In the genomic region with DNA sequence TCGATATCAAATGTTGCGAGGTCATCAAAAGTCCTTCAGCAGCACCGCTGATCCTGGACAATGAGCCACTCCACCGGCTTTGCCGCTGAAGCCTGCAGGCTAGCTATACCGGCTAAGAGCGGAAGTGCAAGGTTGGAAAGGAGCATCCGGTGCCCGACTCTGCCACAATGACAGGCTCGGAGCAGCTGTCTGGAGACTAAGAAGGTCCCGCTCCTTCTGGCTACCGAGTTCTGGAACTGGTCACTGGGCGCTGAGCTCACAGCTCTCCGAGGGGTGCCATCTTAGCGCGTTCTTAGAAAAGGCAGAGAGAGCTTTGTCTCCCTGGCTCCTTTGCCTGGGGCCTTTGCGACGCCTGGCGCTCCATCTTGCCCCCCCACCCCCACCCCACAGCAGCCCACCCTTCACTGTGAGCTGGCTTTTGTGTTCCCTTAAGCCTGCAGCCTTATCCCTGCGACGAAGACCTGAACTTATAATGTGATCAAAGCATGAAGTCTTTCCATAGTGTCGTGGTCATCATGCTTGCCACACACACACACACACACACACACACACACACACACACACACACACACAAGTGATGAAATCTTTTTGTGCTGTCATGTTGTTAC, we compare ENCODE assay signal across 8 mouse cellular contexts. TPM values are rescaled to one million over a fixed set of nuclear protein-coding genes. Genes with fewer than 3 reads are reported as not detected.
DNase-seq lines count a peak whose midpoint lies in the region; ATAC-seq and TF ChIP-seq lines count a peak whose summit lies in the region.

No protein-coding gene starts in this region.

- H3K27me3 ChIP-seq in heart, embryonic 15.5 days = no peaks in the 10 kb centered on the region
- H3K27me3 ChIP-seq in limb, embryonic 14.5 days (ENCODE audit: control insufficient read depth, insufficient read depth, low read length) = no peaks in the 10 kb centered on the region
- no peaks in the 10 kb centered on the region for H3K27me3 ChIP-seq in midbrain, postnatal 0 days (ENCODE audit: insufficient read depth, low read length)

- no peak for TF ChIP-seq POLR2A in limb, embryonic 14.5 days (IDR thresholded peaks at IDR 0.05; ENCODE audit: borderline replicate concordance, extremely low read depth, insufficient read depth, insufficient read length)

- peak overlapping the region; percentile 26 for H3K4me3 ChIP-seq in heart, embryonic 15.5 days
- peak overlapping the region; percentile 19 for H3K4me3 ChIP-seq in limb, embryonic 14.5 days (replicated peaks; ENCODE audit: low read length)
- peak overlapping the region; percentile 25 for H3K4me3 ChIP-seq in midbrain, postnatal 0 days (ENCODE audit: low read depth, low read length)

- H3K4me2 ChIP-seq in heart, embryonic 15.5 days = peak overlapping the region; percentile 65
- peak overlapping the region; percentile 45 for H3K4me2 ChIP-seq in limb, embryonic 14.5 days (replicated peaks; ENCODE audit: low read depth, low read length, severe bottlenecking)
- peak overlapping the region; percentile 50 for H3K4me2 ChIP-seq in midbrain, postnatal 0 days (ENCODE audit: low read depth, low read length, poor library complexity, severe bottlenecking)

- peak; percentile 13 to 25 for DNase-seq in cerebellum, postnatal 36 days
- DNase-seq in cerebellum, adult 11-12 months = no peak
- peak; percentile 62 for DNase-seq in adrenal gland, postnatal 14 days
- peak; percentile 46 for DNase-seq in limb, embryonic 14.5 days (ENCODE audit: low spot score)
- peak; percentile 81 for DNase-seq in midbrain, postnatal 0 days (ENCODE audit: low spot score)
- no peak for DNase-seq in layer of hippocampus, adult 9-10 months (ENCODE audit: low spot score)
- DNase-seq in frontal cortex, postnatal 10 days (ENCODE audit: low spot score in 2 of 2) = no peak

- no peaks in the 10 kb centered on the region for H3K36me3 ChIP-seq in heart, embryonic 15.5 days
- no peaks in the 10 kb centered on the region for H3K36me3 ChIP-seq in limb, embryonic 14.5 days (ENCODE audit: control insufficient read depth, insufficient read depth, low read length)
- H3K36me3 ChIP-seq in midbrain, postnatal 0 days (ENCODE audit: insufficient read depth, low read length) = no peaks in the 10 kb centered on the region

- H3K27ac ChIP-seq in heart, embryonic 15.5 days = peak overlapping the region; percentile 60
- no peak overlapping the region for H3K27ac ChIP-seq in limb, embryonic 14.5 days (replicated peaks; ENCODE audit: low read depth, low read length)
- peak overlapping the region; percentile 68 for H3K27ac ChIP-seq in midbrain, postnatal 0 days (ENCODE audit: low read depth, low read length)

- WGBS in heart, embryonic 15.5 days = 13% methylated on average over 22 of the region's 22 CpGs
- WGBS in limb, embryonic 14.5 days = 17% methylated on average over 22 of the region's 22 CpGs
- whole genome bisulfite sequencing in midbrain, postnatal 0 days = 4% methylated on average over 22 of the region's 22 CpGs

- ATAC-seq in heart, embryonic 15.5 days (replicated peaks; ENCODE audit: insufficient number of reproducible peaks, insufficient read depth, low FRiP score, low read depth) = no peak
- peak; percentile 25; the same call in 1 of the 2 replicates for ATAC-seq in limb, embryonic 14.5 days (ENCODE audit: low FRiP score, low read depth)
- peak; percentile 69 for ATAC-seq in midbrain, postnatal 0 days (ENCODE audit: low FRiP score)

- no peaks in the 10 kb centered on the region for H3K9me3 ChIP-seq in heart, embryonic 15.5 days (replicated peaks)
- H3K9me3 ChIP-seq in limb, embryonic 14.5 days (ENCODE audit: control insufficient read depth, low read length) = no peaks in the 10 kb centered on the region
- no peaks in the 10 kb centered on the region for H3K9me3 ChIP-seq in midbrain, postnatal 0 days (ENCODE audit: low read length)

- H3K4me1 ChIP-seq in heart, embryonic 15.5 days (replicated peaks) = peaks cover 43% of the 10 kb centered on the region
- peaks cover 8% of the 10 kb centered on the region for H3K4me1 ChIP-seq in limb, embryonic 14.5 days (ENCODE audit: control insufficient read depth, insufficient read depth, low read length)
- H3K4me1 ChIP-seq in midbrain, postnatal 0 days (ENCODE audit: insufficient read depth, low read length) = no peaks in the 10 kb centered on the region

- no peak for TF ChIP-seq CTCF in midbrain, postnatal 0 days (IDR thresholded peaks at IDR 0.05)

- peak overlapping the region; percentile 36; the same call in 1 of the 2 replicates for H3K9ac ChIP-seq in heart, embryonic 15.5 days
- H3K9ac ChIP-seq in limb, embryonic 14.5 days (ENCODE audit: low read depth, low read length, severe bottlenecking) = peak overlapping the region; percentile 52
- 0 out of 2 replicates have a peak overlapping the region, but pooled peaks have one; percentile 39 for H3K9ac ChIP-seq in midbrain, postnatal 0 days (replicated peaks; ENCODE audit: low read length, poor library complexity, severe bottlenecking)

RNA-seq across cellular contexts. Expression of gene Lta4h, which starts 22.2 kb away (rescaled TPM):
- 61.4 and 62.6 TPM in 2 replicates for total RNA-seq in adrenal gland, postnatal 14 days (2021)
- polyA plus RNA-seq in heart, embryonic 15.5 days (2015; fragmentation: Nextera tagmentation; extraction: Ambion mirVana) = 328 and 364 TPM in 2 replicates
- 136 and 156 TPM in 2 replicates for polyA plus RNA-seq in limb, embryonic 14.5 days (2012; rRNA removed)
- 193 and 198 TPM in 2 replicates for polyA plus RNA-seq in limb, embryonic 14.5 days (2014; fragmentation: Nextera tagmentation; extraction: Ambion mirVana)
- 56.2 and 65.8 TPM in 2 replicates for total RNA-seq in midbrain, postnatal 0 days (2014; rRNA removed)
- 85.1 and 93.8 TPM in 2 replicates for polyA plus RNA-seq in midbrain, postnatal 0 days (2015; fragmentation: Nextera tagmentation; extraction: Ambion mirVana)

RNA-seq across cellular contexts. Expression of gene Hal, which starts 57.5 kb away (rescaled TPM):
- 1.2 and 18.0 TPM in 2 replicates for total RNA-seq in adrenal gland, postnatal 14 days (2021)
- polyA plus RNA-seq in heart, embryonic 15.5 days (2015; fragmentation: Nextera tagmentation; extraction: Ambion mirVana) = 0.11 and 0.29 TPM in 2 replicates
- polyA plus RNA-seq in limb, embryonic 14.5 days (2012; rRNA removed) = 0.03 and 0.09 TPM in 2 replicates
- 0.15 and 0.17 TPM in 2 replicates for polyA plus RNA-seq in limb, embryonic 14.5 days (2014; fragmentation: Nextera tagmentation; extraction: Ambion mirVana)
- total RNA-seq in midbrain, postnatal 0 days (2014; rRNA removed) = 0.14 and 0.49 TPM in 2 replicates
- polyA plus RNA-seq in midbrain, postnatal 0 days (2015; fragmentation: Nextera tagmentation; extraction: Ambion mirVana) = 0.20 and 0.33 TPM in 2 replicates

Comparison
In these comparisons a context has a peak if more than half of its experiments do, and no peak if none do; other contexts are left out.
1. DNase-seq: peak in cerebellum, postnatal 36 days (2 of 2), adrenal gland, postnatal 14 days (single experiment), limb, embryonic 14.5 days (single experiment) and midbrain, postnatal 0 days (single experiment); none in cerebellum, adult 11-12 months (single experiment), layer of hippocampus, adult 9-10 months (single experiment) and frontal cortex, postnatal 10 days (0 of 2).
2. Peak in every context shown above with its lines, with median percentiles within 50 percentile points of each other: H3K4me2 ChIP-seq, H3K4me3 ChIP-seq and H3K9ac ChIP-seq.